Mouse (Mus musculus): ENCODE measurements at regions not wholly inside any gene's neighbourhood (a gene's known extent, or its start where the extent isn't known, plus 50 kb on each side); places are given as distances from the start of the nearest gene placed in this dataset. TPM values are rescaled to one million over a fixed set of nuclear protein-coding genes. Genes with fewer than 3 reads are reported as not detected.

MicroRNAs encoded in the stretch of these regions (microRNA counts, 519-probe panel; counts per million panel counts)
- microRNA mmu-miR-466j = 342 counts per million, percentile 67 among the panel's probes with 10 or more counts

Small RNAs in the stretch of these regions (microRNA-seq; reads per million reads assigned to microRNA genes)
- not detected for gene Mir466j
- not detected for gene Mir6408

All from neural tube, embryonic 12.5 days (tissue).